Mouse (Mus musculus) ES-Bruce4 (cell line): ENCODE results near the gene Ephb1. TPM values are rescaled to one million over a fixed set of nuclear protein-coding genes. Genes with fewer than 3 reads are reported as not detected.

Source experiments
- H3K27ac ChIP-seq: 2 replicates; pipeline ENCODE4 v1.5.1; 2012; ENCODE audit warnings: low read length, inconsistent platforms; ENCODE audit not compliant: insufficient read depth
- H3K27me3 ChIP-seq: 2 replicates; pipeline ENCODE4 v1.6.1; 2012; ENCODE audit warnings: mild to moderate bottlenecking, low read length, inconsistent platforms; ENCODE audit not compliant: control insufficient read depth, poor library complexity, insufficient read depth, severe bottlenecking
- H3K36me3 ChIP-seq: 2 replicates; pipeline ENCODE4 v1.6.1; 2012; ENCODE audit warnings: inconsistent platforms, mild to moderate bottlenecking, low read length, moderate library complexity; ENCODE audit not compliant: control insufficient read depth, poor library complexity, insufficient read depth, severe bottlenecking
- H3K4me1 ChIP-seq: one replicate; pipeline ENCODE4 v1.8.1; 2011; ENCODE audit warnings: low read length; ENCODE audit not compliant: control insufficient read depth, insufficient read depth
- H3K4me3 ChIP-seq: 2 replicates; pipeline ENCODE4 v1.5.1; 2011; ENCODE audit warnings: low read depth, mild to moderate bottlenecking, low read length
- H3K9ac ChIP-seq: 2 replicates; pipeline ENCODE4 v1.6.1; 2012; ENCODE audit warnings: low read depth, mild to moderate bottlenecking, inconsistent platforms; ENCODE audit not compliant: poor library complexity, severe bottlenecking
- H3K9me3 ChIP-seq: replicated peaks from 2 replicates; pipeline ENCODE4 v1.6.1; 2012; ENCODE audit warnings: mild to moderate bottlenecking, low read length, inconsistent platforms; ENCODE audit not compliant: control insufficient read depth, poor library complexity, insufficient read depth, severe bottlenecking
- CTCF ChIP-seq: IDR thresholded peaks from one replicate; pipeline ENCODE4 v1.8.1; 2011; ENCODE audit warnings: low read depth, low read length
- EP300 ChIP-seq: IDR thresholded peaks from 2 replicates; pipeline ENCODE4 v1.6.1; 2011; ENCODE audit warnings: low read depth, low read length; ENCODE audit not compliant: insufficient read depth
- POLR2A ChIP-seq: IDR thresholded peaks from one replicate; pipeline ENCODE4 v1.8.1; 2011; ENCODE audit warnings: low read length; ENCODE audit not compliant: insufficient read depth
- polyA plus RNA-seq: library from polyadenylated mRNA; stranded (reverse); fragments of >200 nt; gene quantifications from 2 replicates; pipeline ENCODE4 v1.2.4, GENCODE M21; 2011; ENCODE audit warnings: low read depth; ENCODE audit not compliant: missing spikeins, insufficient read depth, insufficient read length

Gene Ephb1
- polyA plus RNA-seq, 1 experiment, result 0.52 TPM

DNA sequence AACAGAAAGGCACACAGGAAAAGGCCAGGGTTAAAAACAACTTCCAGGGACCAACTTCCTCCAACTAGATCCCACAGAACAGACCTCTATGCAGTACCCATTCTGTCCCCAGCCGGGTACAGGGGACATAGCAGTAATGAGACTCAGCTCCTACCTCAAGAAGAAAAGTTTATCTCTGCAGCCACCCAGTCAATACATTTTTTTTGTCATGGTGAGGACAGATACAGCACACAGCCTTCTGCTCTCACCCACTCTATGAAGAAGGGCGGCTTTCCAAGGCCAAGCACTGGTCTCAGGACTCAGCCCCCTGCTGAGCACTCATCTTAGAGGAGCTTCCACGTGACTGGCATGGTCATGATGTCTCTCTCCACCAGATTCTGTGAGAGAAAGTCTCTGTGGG, 414.3 kb downstream of the Ephb1 start:
- Histone ChIP-seq H3K27me3 (no peaks in the 10 kb centered on the region), H3K9ac (no peak overlapping the region), H3K9me3 (no peaks in the 10 kb centered on the region), H3K4me3 (no peak overlapping the region), H3K36me3 (no peaks in the 10 kb centered on the region), H3K4me1 (no peaks in the 10 kb centered on the region), H3K27ac (no peak overlapping the region)
- no peak for TF ChIP-seq POLR2A
- TF ChIP-seq CTCF, result no peak
- TF ChIP-seq EP300, result no peak

DNA sequence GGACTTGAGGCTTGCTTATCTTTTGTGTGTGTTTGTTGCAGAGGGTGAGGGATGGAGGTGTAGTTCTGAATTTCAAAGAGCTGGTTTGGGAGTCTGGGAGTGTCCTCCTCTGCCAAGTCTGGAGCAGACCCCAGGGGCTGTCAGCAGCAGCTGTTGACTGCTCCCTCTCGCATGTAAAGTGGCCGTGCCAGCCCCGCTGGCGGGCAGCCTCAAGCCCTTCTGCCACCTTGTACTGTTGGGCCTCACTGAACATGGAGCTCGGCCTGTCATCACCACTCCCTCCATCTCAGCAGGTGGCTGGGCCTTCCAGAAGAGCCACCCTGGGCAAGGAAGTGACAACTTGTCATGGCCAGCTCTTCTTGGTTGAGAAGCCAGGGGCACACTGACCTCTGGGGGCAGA, 415.5 kb downstream of the Ephb1 start:
- Histone ChIP-seq H3K27ac (no peak overlapping the region), H3K27me3 (no peaks in the 10 kb centered on the region), H3K4me1 (no peaks in the 10 kb centered on the region), H3K9me3 (no peaks in the 10 kb centered on the region), H3K36me3 (no peaks in the 10 kb centered on the region), H3K4me3 (no peak overlapping the region), H3K9ac (no peak overlapping the region)
- TF ChIP-seq POLR2A (no peak), CTCF (no peak), EP300 (no peak)

DNA sequence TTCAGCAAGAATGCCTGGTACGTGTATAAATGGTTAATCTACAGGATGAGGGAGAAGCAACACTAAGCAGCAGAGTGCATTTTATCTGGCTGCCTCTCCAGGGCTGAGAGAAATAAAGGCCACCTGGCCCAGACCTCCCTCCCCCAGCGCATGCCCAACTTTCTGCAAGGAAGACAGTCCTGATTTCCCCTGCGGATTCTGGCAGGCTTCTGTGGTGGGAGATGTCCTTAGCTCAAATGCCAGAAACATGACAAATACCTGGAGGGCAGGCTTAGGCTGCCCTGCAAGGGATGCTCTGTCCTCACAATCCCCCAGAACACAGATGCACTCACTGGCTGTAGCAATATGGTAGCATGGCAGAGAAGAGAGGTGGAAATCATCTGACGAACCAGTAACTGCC, 416.4 kb downstream of the Ephb1 start:
- no peaks in the 10 kb centered on the region for H3K9me3 ChIP-seq
- no peaks in the 10 kb centered on the region for H3K36me3 ChIP-seq
- TF ChIP-seq EP300 (no peak), CTCF (no peak), POLR2A (no peak)
- no peaks in the 10 kb centered on the region for H3K27me3 ChIP-seq
- H3K4me1 ChIP-seq, result no peaks in the 10 kb centered on the region
- H3K4me3 ChIP-seq, result no peak overlapping the region
- no peak overlapping the region for H3K9ac ChIP-seq
- no peak overlapping the region for H3K27ac ChIP-seq

DNA sequence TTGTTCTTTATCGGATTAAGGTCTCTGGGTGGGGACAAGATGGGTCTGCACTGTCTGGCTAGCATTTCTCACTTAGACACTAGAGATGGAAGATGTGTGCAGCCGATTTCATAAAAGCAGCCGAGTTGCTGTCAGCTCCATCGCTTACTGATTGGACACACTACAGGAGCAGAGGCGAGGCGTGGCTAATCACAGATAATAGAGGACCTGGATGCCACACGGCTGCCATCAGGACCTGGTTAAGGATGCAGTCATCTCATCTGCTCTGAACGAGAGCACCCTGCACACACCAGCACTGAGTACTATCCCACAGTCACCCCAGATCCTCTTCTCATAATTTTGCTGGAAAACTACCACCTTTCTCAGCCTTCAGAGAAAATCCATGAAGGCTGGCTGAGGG, 419.6 kb downstream of the Ephb1 start:
- no peaks in the 10 kb centered on the region for H3K27me3 ChIP-seq
- H3K4me1 ChIP-seq, result no peaks in the 10 kb centered on the region
- no peak overlapping the region for H3K4me3 ChIP-seq
- no peak overlapping the region for H3K27ac ChIP-seq
- H3K36me3 ChIP-seq, result no peaks in the 10 kb centered on the region
- TF ChIP-seq EP300 (no peak), POLR2A (no peak), CTCF (no peak)
- H3K9me3 ChIP-seq, result no peaks in the 10 kb centered on the region
- H3K9ac ChIP-seq, result no peak overlapping the region

DNA sequence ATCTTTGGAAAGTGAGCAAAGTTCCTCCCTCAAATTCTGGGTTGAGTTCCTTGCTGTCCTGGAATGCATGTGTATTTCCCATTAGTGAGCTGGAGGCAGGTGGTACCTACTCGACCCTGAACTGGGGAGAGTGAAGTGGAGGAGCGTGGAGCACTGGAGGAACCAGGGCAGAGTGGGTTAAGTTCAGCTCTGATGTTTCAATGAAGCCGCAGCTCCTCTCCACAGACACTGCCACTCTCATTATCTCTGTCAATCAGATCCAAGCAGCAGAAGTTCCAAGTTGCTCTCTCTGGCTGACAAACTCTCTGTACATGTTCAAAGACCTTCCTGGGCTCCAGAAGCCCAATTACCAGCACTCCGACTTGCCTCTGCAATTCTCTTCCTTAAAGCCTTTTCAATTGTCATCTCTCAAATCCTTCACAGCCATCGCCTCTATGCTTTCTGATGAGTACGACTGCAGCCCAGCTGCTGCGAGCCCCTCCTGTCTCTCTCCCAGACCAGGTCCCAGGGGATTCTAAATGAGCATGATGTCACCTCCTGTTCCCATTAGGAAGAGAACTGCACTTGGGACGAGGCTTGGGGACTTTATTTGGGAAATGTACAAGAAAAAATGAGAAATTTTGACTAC, 420.4 kb downstream of the Ephb1 start:
- no peaks in the 10 kb centered on the region for H3K9me3 ChIP-seq
- no peak overlapping the region for H3K27ac ChIP-seq
- H3K36me3 ChIP-seq, result no peaks in the 10 kb centered on the region
- H3K27me3 ChIP-seq, result no peaks in the 10 kb centered on the region
- TF ChIP-seq POLR2A, result no peak
- no peak for TF ChIP-seq EP300
- TF ChIP-seq CTCF, result no peak
- no peaks in the 10 kb centered on the region for H3K4me1 ChIP-seq
- H3K9ac ChIP-seq, result no peak overlapping the region
- no peak overlapping the region for H3K4me3 ChIP-seq

DNA sequence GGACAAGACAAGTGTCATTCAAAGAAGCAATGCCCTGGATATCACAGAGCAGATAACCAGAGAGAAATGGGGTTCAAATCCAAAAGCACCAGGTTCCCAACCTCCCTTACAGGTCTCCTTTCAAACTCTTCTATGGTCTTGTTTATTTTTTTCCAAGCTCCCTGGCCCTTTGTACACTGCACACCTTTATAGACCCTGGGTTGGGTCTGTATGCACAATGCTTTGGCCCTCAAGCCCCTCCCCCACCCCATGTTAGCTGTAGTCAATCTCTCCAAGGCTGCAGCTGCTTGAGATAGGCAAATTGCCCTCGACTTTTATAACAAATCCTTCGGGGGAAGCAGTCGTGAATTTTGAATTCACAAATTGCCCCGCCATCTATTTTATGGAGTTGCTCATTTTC, 429.7 kb downstream of the Ephb1 start:
- TF ChIP-seq CTCF (no peak), POLR2A (no peak), EP300 (no peak)
- Histone ChIP-seq H3K9me3 (no peaks in the 10 kb centered on the region), H3K27me3 (no peaks in the 10 kb centered on the region), H3K4me3 (no peak overlapping the region), H3K9ac (no peak overlapping the region), H3K27ac (no peak overlapping the region), H3K36me3 (no peaks in the 10 kb centered on the region), H3K4me1 (no peaks in the 10 kb centered on the region)
